Mouse (Mus musculus): ENCODE measurements around the gene BC034090.
"Not testable (repeated sequence)": the region's sequence is repeated elsewhere in the genome, so short reads cannot be mapped to it uniquely, and the experiment has no call there.

Gene BC034090

GRCm38 (mm10) chr1:155191219-155191618 lies 53.0 kb downstream of the BC034090 start:
- DNase-seq (ENCODE audit: low read depth, low spot score): no peak

- no peak for DNase-seq (ENCODE audit: low read depth, low spot score)
Observed at GRCm38 (mm10) chr1:155188656-155189055, 55.6 kb downstream of the BC034090 start.

GRCm38 (mm10) chr1:155184191-155184590 lies 60.1 kb downstream of the BC034090 start:
- DNase-seq (ENCODE audit: low read depth, low spot score): no peak

GRCm38 (mm10) chr1:155178192-155178924 lies 65.9 kb downstream of the BC034090 start:
- DNase-seq (ENCODE audit: low read depth, low spot score): no peak

GRCm38 (mm10) chr1:155174424-155174823 lies 69.8 kb downstream of the BC034090 start:
- no peak for DNase-seq (ENCODE audit: low read depth, low spot score)

GRCm38 (mm10) chr1:155173644-155174016 lies 70.6 kb downstream of the BC034090 start:
- not testable (repeated sequence) for DNase-seq (ENCODE audit: low read depth, low spot score)

GRCm38 (mm10) chr1:155172895-155173643 lies 71.2 kb downstream of the BC034090 start:
- DNase-seq (ENCODE audit: low read depth, low spot score): no peak

GRCm38 (mm10) chr1:155169935-155170334 lies 74.3 kb downstream of the BC034090 start:
- DNase-seq (ENCODE audit: low read depth, low spot score): no peak

- no peak for DNase-seq (ENCODE audit: low read depth, low spot score)
Observed at GRCm38 (mm10) chr1:155167453-155167852, 76.8 kb downstream of the BC034090 start.

Data from WW6 (cell line).